Mouse (Mus musculus): ENCODE results near the gene Cacna1c. TPM values are rescaled to one million over a fixed set of nuclear protein-coding genes. Genes with fewer than 3 reads are reported as not detected.

Gene Cacna1c
- polyA plus RNA-seq, 1 experiment from 2014 or later: 7.3 TPM

DNA sequence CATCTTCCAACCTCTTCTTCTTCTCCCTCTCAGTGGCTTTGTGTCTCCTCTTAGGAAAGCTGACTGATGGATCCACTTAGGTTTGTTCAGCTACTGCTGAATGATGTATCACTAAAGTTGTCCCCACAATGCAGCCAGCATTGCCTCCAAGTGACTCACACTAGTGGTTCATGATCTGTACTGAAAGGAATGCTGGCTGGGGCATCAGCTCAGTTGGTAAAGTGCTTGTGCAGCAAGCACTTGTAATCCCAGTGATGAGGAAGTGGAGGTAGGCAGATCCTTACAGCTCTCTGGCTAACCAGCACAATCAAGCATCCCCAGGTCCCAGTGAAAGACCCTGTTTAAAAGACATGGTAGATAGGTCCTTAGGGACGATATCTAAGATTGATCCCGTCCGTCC, 464.3 kb downstream of the Cacna1c start:
- no peaks in the 10 kb centered on the region for H3K27me3 ChIP-seq
- H3K4me3 ChIP-seq: no peak overlapping the region
- H3K36me3 ChIP-seq: peaks cover 3% of the 10 kb centered on the region; the same call in 1 of the 2 replicates
- 99% methylated on average over 3 of the region's 3 CpGs for WGBS
- no peaks in the 10 kb centered on the region for H3K4me1 ChIP-seq
- H3K9ac ChIP-seq: no peak overlapping the region
- 0 out of 2 replicates have a peak, but pooled peaks cover 5% of the 10 kb centered on the region for H3K9me3 ChIP-seq (replicated peaks)
- H3K27ac ChIP-seq: no peak overlapping the region
- no peak for ATAC-seq (ENCODE audit: low FRiP score)
- no peak overlapping the region for H3K4me2 ChIP-seq (replicated peaks)

DNA sequence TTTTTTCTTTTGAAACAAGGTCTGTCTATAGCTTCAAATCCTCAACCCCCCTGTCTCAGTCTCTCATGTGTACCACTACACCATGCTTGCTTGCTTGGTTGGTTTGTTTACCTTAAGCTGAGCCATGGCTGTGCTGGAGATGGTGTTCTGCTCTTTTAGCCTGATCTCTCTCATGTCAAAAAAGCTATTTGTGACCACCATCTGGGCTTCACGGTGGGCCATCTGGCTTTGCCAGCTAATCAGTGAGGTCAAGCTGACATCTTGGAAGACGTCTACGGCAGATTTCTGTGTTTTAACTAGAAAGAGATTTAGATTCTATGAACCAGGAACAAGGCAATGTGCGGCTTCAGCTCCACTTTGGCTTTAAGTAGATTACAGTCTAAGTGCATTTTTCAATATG, 471.3 kb downstream of the Cacna1c start:
- Histone ChIP-seq H3K9me3 (replicated peaks) (0 out of 2 replicates have a peak, but pooled peaks cover 5% of the 10 kb centered on the region), H3K9ac (no peak overlapping the region), H3K4me2 (replicated peaks) (no peak overlapping the region), H3K36me3 (no peaks in the 10 kb centered on the region), H3K27ac (no peak overlapping the region), H3K4me3 (no peak overlapping the region), H3K27me3 (no peaks in the 10 kb centered on the region), H3K4me1 (0 out of 2 replicates have a peak, but pooled peaks cover 10% of the 10 kb centered on the region)
- ATAC-seq (ENCODE audit: low FRiP score): no peak
- WGBS: 55% methylated on average over 4 of the region's 4 CpGs

DNA sequence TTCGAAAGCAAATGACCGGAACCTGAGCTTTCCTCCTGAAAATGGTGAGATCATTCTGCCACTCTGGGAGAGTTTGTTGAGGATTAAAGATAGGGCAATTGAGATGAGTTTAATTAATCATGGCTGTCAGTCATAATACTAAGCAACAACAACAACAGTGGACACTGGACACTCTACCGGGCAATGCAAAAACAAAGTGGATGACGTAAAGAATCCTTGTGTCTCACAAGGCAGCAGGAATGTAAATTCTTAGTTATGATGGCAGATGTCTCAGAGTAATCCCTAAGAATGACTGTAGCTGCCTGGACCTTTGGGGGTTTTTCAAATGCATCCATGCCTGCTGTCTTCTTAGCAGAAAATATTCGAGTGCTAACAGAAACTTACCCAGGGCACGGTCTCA, 471.8 kb downstream of the Cacna1c start:
- H3K4me1 ChIP-seq: 0 out of 2 replicates have a peak, but pooled peaks cover 10% of the 10 kb centered on the region
- no peaks in the 10 kb centered on the region for H3K9me3 ChIP-seq (replicated peaks)
- no peak overlapping the region for H3K9ac ChIP-seq
- 77% methylated on average over 6 of the region's 6 CpGs for WGBS
- ATAC-seq (ENCODE audit: low FRiP score): no peak
- no peak overlapping the region for H3K4me2 ChIP-seq (replicated peaks)
- H3K27me3 ChIP-seq: no peaks in the 10 kb centered on the region
- no peak overlapping the region for H3K4me3 ChIP-seq
- H3K27ac ChIP-seq: no peak overlapping the region
- no peaks in the 10 kb centered on the region for H3K36me3 ChIP-seq

DNA sequence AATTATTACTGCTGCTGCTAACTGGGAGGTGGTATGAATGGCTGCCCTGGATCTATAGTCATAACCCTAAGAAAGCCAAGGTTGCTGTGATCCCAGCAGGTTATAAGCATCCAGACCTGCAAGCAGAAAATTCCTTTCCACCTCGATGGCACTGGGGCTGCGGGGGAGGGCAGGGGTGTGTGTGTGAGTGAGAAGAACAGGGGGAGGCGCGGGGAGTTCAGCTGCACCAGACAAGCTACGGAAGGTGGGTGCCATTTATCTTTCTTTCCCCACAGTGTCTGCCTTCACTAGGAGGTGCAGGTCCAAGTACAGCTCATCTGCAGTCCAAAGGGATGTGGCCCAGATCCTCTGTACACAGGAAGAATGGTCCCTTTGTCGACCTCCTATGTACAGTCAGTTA, 473.9 kb downstream of the Cacna1c start:
- H3K27me3 ChIP-seq: no peaks in the 10 kb centered on the region
- 64% methylated on average over 6 of the region's 6 CpGs for WGBS
- no peak for ATAC-seq (ENCODE audit: low FRiP score)

DNA sequence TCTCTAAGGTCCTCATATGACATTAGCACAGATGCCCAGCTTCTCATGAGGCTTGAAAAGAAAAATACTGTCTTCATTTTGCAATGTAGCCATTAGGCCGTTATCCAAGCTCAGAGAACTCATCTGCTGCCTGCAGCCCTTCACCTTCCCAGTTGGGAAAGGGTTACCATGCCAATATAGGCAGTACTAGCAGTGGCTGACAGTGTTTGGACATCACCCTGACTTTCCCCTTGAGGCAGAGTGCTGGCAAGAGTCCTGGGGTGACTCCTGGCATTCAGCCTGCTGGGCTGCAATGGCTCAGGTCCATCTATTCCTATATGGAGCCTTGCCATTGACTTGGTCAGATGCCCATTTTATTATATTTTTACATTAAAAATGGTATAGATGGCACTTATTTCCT, 476.7 kb downstream of the Cacna1c start:
- Histone ChIP-seq H3K27me3 (no peaks in the 10 kb centered on the region), H3K9me3 (replicated peaks) (no peaks in the 10 kb centered on the region), H3K27ac (no peak overlapping the region), H3K4me1 (0 out of 2 replicates have a peak, but pooled peaks cover 4% of the 10 kb centered on the region), H3K9ac (no peak overlapping the region), H3K4me2 (replicated peaks) (no peak overlapping the region), H3K4me3 (no peak overlapping the region), H3K36me3 (no peaks in the 10 kb centered on the region)
- ATAC-seq (ENCODE audit: low FRiP score): no peak
- 88% methylated on average over 1 of the region's 1 CpGs for WGBS

More for the DNA sequence above, 473.9 kb downstream of the Cacna1c start:
- Histone ChIP-seq H3K4me1 (0 out of 2 replicates have a peak, but pooled peaks cover 10% of the 10 kb centered on the region), H3K9me3 (replicated peaks) (no peaks in the 10 kb centered on the region), H3K27ac (no peak overlapping the region), H3K36me3 (no peaks in the 10 kb centered on the region), H3K9ac (no peak overlapping the region), H3K4me3 (no peak overlapping the region), H3K4me2 (replicated peaks) (no peak overlapping the region)

DNA sequence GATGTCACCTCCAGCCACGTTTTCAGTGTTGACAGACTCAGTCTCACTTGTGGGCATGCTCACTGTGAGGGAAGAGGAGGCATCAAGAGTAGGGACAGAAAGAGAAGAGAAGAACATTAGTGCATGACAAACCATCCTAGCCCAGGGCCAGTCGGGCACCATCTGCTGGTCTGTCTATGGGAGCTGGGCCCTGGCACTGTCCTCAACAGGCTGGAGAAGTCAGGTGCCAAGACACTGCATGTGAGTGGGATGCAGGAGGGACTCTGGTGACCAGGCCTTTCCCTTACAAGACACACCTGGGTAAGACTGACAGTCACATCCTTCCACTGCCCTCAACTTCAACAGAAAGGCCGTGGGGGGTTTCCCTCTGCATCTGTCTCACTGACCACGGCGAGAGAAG, 482.9 kb downstream of the Cacna1c start:
- Histone ChIP-seq H3K4me1 (0 out of 2 replicates have a peak, but pooled peaks cover 3% of the 10 kb centered on the region), H3K4me2 (replicated peaks) (no peak overlapping the region), H3K4me3 (no peak overlapping the region), H3K27ac (no peak overlapping the region), H3K9me3 (replicated peaks) (no peaks in the 10 kb centered on the region), H3K27me3 (no peaks in the 10 kb centered on the region), H3K36me3 (no peaks in the 10 kb centered on the region), H3K9ac (no peak overlapping the region)
- 93% methylated on average over 5 of the region's 5 CpGs for WGBS
- no peak for ATAC-seq (ENCODE audit: low FRiP score)

DNA sequence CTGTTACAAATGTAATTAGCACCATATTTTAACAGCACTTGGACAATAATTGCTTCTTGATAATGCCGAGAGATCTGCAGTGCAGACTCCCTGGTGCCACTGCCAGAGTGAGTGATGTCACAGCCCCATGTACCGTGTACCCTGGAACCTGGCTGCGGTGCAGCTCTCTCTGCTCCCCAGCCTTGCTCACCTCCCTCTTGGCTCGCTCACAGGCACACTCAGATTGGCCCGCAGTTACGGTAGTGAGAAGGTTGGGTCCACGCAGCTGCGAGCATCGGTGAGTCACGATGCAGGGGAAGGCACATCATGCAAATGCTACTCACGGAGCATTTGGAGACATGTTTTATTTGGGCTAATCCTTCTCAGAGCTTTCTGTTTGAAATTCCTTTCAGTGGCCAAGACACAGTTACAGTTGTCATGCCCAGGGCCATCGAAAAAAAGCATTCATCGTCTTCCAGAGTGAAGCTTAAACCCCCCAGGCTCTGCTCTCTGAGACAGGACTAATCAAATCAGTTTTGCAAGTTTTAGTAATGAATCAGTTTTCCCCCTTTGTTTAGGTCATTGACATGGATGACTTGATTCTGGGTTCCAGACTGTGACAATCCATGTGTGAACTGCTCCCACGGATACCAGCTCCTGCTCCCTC, 484.4 kb downstream of the Cacna1c start:
- Histone ChIP-seq H3K9me3 (replicated peaks) (no peaks in the 10 kb centered on the region), H3K9ac (no peak overlapping the region), H3K4me3 (no peak overlapping the region), H3K4me1 (0 out of 2 replicates have a peak, but pooled peaks cover 3% of the 10 kb centered on the region), H3K4me2 (replicated peaks) (no peak overlapping the region), H3K27ac (no peak overlapping the region), H3K27me3 (no peaks in the 10 kb centered on the region), H3K36me3 (no peaks in the 10 kb centered on the region)
- 86% methylated on average over 14 of the region's 14 CpGs for WGBS
- no peak for ATAC-seq (ENCODE audit: low FRiP score)

DNA sequence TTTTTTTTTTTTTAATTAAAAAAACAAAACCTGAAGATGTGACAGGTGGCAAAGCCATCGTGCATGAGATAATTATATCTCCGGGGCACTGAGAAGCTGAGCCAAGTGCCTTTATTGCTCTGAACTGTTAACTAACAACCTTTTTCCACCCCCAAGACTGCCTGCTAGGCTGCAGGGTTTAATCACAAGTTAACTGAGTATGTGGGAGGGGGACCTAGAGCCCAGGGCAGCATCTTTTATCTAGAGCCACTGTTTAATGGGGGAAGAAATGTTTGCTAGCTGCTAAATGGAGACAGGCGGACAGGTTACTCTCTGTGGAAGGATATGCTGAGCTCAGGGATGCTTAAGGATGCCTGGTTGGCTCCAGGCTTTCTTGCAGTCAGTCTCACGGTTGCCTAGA, 489.2 kb downstream of the Cacna1c start:
- no peak for ATAC-seq (ENCODE audit: low FRiP score)

DNA sequence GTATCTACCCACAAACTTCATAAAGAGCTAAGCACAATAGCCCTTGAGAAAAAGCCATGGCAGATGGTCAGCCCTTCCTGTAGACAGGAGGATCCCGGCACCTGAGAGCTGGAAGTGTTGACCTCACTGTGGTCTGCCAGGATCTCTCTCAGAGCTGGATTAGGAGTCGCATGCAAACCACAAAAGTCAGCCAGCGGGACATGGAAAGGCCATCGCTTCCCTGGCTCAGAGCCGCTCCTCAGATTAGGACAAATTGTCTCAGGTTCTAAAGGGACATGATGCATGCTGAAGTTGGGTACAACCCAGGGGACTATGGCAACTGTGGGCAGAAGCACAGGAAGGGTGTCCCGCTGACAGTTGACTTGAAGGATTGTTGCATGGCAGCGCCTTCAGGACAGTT, 490.4 kb downstream of the Cacna1c start:
- Histone ChIP-seq H3K27ac (no peak overlapping the region), H3K4me3 (no peak overlapping the region), H3K9me3 (replicated peaks) (no peaks in the 10 kb centered on the region), H3K36me3 (no peaks in the 10 kb centered on the region), H3K4me2 (replicated peaks) (no peak overlapping the region), H3K4me1 (0 out of 2 replicates have a peak, but pooled peaks cover 3% of the 10 kb centered on the region), H3K27me3 (no peaks in the 10 kb centered on the region), H3K9ac (no peak overlapping the region)
- WGBS: 93% methylated on average over 7 of the region's 7 CpGs
- ATAC-seq (ENCODE audit: low FRiP score): no peak

More for the DNA sequence above, 489.2 kb downstream of the Cacna1c start:
- no peak overlapping the region for H3K9ac ChIP-seq
- no peak overlapping the region for H3K27ac ChIP-seq
- no peak overlapping the region for H3K4me2 ChIP-seq (replicated peaks)
- H3K4me3 ChIP-seq: no peak overlapping the region
- H3K36me3 ChIP-seq: no peaks in the 10 kb centered on the region
- H3K4me1 ChIP-seq: 0 out of 2 replicates have a peak, but pooled peaks cover 3% of the 10 kb centered on the region
- H3K9me3 ChIP-seq (replicated peaks): no peaks in the 10 kb centered on the region
- 77% methylated on average over 4 of the region's 4 CpGs for WGBS
- no peaks in the 10 kb centered on the region for H3K27me3 ChIP-seq

DNA sequence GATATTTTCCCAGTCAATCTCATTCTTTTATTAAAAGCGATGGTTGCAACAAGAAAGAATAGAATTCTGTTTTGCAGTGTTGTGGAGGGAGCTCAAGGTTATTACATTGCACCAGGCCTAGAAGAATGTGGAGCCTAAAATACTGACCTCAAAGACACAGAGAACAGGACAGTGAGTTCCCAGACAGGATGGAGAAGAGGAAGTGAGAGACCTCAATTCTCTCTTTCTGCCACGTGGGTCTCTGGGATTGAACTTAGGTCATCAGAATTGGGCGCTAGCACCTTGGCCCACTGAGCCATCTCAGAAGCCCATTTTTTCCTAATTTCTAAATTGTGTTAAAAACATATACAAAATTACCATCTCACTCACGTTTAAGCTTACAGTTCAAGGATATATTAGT, 501.6 kb downstream of the Cacna1c start:
- 85% methylated on average over 4 of the region's 4 CpGs for WGBS
- H3K27ac ChIP-seq: no peak overlapping the region

DNA sequence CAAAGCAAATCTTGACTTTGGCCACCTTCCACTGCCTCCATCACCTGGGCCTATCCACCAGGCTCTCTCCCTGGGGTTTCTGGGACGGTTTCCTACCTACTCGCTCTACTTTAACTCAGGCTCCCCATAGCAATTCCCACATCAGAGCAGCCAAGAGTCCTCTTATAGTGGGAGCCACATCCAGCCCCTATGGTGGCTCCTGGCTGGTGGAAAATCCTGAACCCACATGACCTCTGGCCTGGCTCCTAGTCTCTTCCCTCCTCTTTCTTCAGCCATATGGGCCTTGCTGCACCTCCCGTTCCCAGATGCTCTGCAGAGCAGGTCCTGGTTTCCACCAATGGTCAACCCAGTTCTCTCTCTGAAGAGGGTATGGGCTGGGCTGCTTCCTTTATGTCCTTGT, 506.8 kb downstream of the Cacna1c start:
- Histone ChIP-seq H3K9ac (no peak overlapping the region), H3K4me3 (no peak overlapping the region), H3K27me3 (peaks cover 5% of the 10 kb centered on the region; the same call in 1 of the 2 replicates), H3K36me3 (no peaks in the 10 kb centered on the region), H3K4me1 (no peaks in the 10 kb centered on the region), H3K4me2 (replicated peaks) (no peak overlapping the region), H3K27ac (no peak overlapping the region), H3K9me3 (replicated peaks) (no peaks in the 10 kb centered on the region)
- ATAC-seq (ENCODE audit: low FRiP score): no peak
- WGBS: 91% methylated on average over 3 of the region's 3 CpGs

More for the DNA sequence above, 501.6 kb downstream of the Cacna1c start:
- no peaks in the 10 kb centered on the region; the same call in 1 of the 2 replicates for H3K36me3 ChIP-seq
- no peaks in the 10 kb centered on the region for H3K9me3 ChIP-seq (replicated peaks)
- no peak overlapping the region for H3K9ac ChIP-seq
- H3K4me1 ChIP-seq: no peaks in the 10 kb centered on the region
- H3K27me3 ChIP-seq: no peaks in the 10 kb centered on the region
- no peak overlapping the region for H3K4me3 ChIP-seq
- H3K4me2 ChIP-seq (replicated peaks): no peak overlapping the region
- ATAC-seq (ENCODE audit: low FRiP score): no peak

DNA sequence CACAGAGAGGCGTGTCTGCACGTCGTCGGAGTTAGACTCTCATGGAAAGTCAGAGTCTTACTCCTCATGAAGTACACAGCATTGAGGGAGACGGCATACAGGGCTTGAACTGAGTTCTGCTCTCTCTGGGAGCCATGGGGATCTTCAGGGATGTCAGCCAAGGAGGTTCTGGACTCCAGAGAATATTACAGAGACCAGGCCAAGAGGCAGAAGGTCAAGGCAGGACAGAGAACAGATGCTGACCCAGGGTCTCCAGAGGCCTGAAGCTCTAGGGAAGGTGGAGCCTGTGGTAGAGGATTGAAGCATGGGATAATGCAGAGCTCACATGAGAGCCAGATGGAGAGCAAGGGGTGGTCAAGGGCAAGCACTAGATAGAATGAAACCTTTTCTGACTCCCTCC, 507.4 kb downstream of the Cacna1c start:
- H3K9me3 ChIP-seq (replicated peaks): no peaks in the 10 kb centered on the region
- H3K36me3 ChIP-seq: no peaks in the 10 kb centered on the region
- WGBS: 90% methylated on average over 5 of the region's 5 CpGs
- no peak overlapping the region for H3K27ac ChIP-seq
- H3K27me3 ChIP-seq: peaks cover 5% of the 10 kb centered on the region; the same call in 1 of the 2 replicates
- no peak for ATAC-seq (ENCODE audit: low FRiP score)
- H3K4me3 ChIP-seq: no peak overlapping the region
- H3K9ac ChIP-seq: no peak overlapping the region
- no peak overlapping the region for H3K4me2 ChIP-seq (replicated peaks)
- no peaks in the 10 kb centered on the region for H3K4me1 ChIP-seq

DNA sequence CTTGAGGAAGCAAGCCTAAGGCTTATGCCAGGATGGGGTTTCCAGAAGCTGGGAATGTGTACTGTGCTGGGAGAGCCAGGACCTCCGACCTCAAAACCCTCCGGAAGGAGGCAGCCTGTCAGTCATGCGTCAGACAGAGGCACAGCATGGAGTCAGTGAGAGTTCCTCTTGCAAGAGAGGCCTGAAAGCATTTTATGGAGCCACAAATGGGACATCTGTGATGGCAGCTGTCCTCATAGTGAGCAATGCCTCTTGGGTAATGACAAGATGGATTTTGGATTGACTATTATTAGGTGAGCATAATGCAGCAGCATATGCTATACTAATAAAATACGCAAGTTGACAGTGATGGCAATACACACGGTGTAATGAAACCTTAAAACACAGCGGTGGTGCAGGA, 515.4 kb downstream of the Cacna1c start:
- no peak overlapping the region for H3K9ac ChIP-seq
- peaks cover 3% of the 10 kb centered on the region; the same call in 1 of the 2 replicates for H3K27me3 ChIP-seq
- H3K9me3 ChIP-seq (replicated peaks): no peaks in the 10 kb centered on the region
- H3K27ac ChIP-seq: no peak overlapping the region
- no peak for ATAC-seq (ENCODE audit: low FRiP score)
- WGBS: 39% methylated on average over 6 of the region's 6 CpGs
- H3K4me2 ChIP-seq (replicated peaks): no peak overlapping the region
- H3K4me3 ChIP-seq: no peak overlapping the region
- no peaks in the 10 kb centered on the region for H3K36me3 ChIP-seq
- H3K4me1 ChIP-seq: 0 out of 2 replicates have a peak, but pooled peaks cover 5% of the 10 kb centered on the region
